Mouse (Mus musculus) small intestine, adult 2 months (tissue): ENCODE measurements at regions not wholly inside any gene's neighbourhood (a gene's known extent, or its start where the extent isn't known, plus 50 kb on each side); places are given as distances from the start of the nearest gene placed in this dataset.

ENCODE experiments used
- CTCF ChIP-seq: fragments of 200-500 bp; IDR thresholded peaks from 2 replicates; pipeline ENCODE4 v1.5.1; 2012; ENCODE audit warnings: low read depth, mild to moderate bottlenecking, control low read depth, inconsistent platforms, low read length, moderate library complexity, mixed read lengths; ENCODE audit not compliant: insufficient replicate concordance, insufficient read length; ENCODE audit errors: extremely low read depth
- POLR2A ChIP-seq: fragments of 200-500 bp; IDR thresholded peaks from 2 replicates; pipeline ENCODE4 v1.6.1; 2012; ENCODE audit warnings: low read depth, mild to moderate bottlenecking, control low read depth, inconsistent platforms, low read length, moderate library complexity

DNA sequence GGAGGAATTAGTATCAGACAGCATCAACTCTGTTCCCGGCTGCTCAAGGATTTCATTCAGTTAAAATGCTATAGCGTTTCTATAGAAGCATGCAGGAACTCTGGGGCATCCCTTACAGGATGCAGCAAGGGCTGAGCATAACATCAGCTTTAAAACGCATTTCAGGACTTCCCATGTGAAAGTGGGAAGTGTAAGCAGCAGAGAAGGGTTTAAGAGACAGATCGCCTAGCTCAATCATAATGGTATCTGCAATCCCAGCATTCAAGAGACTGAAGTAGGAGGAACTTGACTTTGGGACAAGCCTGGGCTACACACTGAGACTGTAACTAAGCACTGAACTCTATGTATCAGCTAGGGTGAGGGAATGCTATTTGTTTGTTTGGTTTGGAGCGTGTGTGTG is 96.2 kb upstream of the Arhgap32 start:
- TF ChIP-seq CTCF (no peak), POLR2A (no peak)
